Mouse (Mus musculus) kidney, adult 11 months (tissue): ENCODE data around the gene Ddx39b.
A peak's percentile ranks its signal among the peaks of the same experiment; 100 is the strongest.
"Not testable (repeated sequence)": the region's sequence is repeated elsewhere in the genome, so short reads cannot be mapped to it uniquely, and the experiment has no call there.

Experiments used
- DNase-seq: peaks from one replicate; pipeline ENCODE4 v3.0.0; 2022

Gene Ddx39b

DNA sequence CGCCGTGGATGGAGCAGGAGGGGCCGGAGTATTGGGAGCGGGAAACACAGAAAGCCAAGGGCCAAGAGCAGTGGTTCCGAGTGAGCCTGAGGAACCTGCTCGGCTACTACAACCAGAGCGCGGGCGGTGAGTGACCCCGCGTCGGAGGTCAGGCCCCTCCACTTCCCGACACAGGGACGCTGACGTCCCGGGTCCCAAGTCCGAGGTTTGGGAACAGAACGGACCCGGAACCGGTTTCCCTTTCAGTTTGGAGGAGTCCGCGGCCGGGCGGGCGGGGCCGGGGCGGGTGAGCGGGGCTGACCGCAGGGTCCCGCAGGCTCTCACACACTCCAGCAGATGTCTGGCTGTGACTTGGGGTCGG is 22.0 kb downstream of the Ddx39b start:
- DNase-seq = no peak

DNA sequence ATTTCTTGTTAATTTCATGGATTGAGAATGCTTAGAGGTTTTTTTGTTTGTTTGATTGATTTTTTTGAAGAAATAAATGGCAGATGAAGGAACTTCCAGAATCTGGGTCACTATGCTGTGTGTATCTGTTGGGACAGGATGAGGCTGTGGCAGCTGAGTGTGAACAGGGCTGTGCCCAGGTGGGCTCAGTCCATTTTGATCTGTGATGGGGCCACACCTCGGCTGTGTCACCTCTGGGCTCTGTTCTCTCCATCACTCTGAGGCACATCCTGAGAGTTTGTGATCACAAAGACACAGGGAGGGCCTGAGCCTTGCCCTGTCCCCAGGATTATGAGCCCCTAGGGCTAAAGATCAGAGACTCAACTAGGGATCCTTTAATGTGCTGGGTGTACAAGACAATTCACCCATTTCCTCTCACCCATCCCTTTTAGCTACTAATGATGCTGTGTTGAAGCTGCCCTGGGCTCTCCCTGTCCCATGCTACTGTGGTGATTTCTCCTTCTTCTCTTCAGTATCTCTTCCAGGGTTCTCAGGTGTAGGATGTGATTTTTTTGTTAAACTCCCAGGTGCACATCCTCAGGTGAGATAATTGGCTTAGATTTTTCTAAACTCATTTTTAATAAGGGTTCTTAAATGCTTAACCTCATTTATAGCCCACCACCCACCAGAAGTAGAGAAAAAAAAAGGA is 26.0 kb downstream of the Ddx39b start:
- DNase-seq = no peak

DNA sequence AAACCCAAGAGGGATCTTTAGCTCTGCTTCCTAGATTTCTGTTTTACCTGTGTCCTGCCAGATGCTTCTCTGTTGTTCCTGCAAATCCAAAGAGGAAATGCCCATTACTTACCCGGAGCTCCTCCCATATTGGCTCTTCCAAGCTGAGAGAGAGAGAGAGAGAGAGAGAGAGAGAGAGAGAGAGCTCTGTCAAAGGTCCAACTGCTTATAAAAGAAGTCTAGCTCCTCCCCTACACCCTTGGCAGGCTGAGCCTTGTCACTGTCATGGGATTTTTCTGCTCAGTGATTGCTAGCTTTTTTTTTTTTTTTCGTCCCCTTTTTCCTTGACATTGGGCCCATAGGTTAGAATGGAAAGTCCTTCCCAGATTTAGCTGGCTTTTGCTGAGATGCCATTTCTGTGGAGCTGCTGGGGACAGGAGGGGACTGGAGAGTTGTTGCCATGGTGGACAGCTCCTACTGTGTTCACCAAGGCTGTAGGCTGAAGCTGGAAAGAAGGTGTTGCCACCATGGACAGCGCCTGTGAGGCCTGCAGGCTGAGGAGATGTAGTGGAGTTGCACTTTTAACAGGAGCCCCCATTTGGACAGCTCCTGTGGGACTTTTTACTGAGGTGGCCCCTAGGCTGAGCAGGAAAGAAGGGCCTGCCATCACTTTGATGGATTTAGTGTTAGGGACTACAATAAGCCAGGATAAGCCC is 28.3 kb downstream of the Ddx39b start:
- no peak for DNase-seq

DNA sequence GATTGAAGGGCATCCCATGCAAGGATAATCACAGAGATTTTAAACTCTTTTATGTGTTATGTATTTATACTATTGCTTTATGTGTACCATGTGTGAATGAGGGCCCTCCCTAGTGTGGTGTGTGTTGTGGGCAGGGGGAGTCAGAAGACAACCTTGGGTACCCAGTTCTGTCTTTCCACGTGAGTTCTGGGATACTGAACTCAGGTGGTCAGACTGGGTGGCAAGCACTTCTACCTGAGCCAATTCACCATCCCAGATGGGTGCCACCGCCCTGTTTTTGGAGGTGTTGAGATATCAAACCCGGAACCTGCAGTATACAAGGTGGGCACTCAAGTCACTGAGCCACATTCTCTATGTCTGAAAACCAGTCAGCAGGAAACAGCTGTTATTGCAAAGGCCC is 30.7 kb downstream of the Ddx39b start:
- DNase-seq = no peak

DNA sequence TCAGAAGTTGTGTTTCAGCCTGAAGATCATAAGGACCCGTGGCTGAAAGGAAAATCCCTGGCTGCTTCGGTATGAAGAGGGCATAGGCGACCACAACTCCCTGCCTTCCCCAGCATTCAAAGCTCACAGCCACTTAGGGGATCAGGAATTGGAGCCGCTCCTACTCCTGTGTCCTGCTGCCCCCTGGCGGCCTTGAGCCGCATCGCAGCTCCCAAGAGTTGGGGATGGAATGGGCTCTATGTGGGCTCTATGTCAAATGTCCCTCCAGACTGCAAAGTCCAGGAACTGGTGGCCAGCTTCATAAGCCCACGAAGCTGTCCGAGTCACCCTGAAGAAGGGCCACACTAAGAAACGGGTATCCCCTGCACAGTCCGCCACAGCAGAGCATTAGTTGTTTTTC is 33.2 kb downstream of the Ddx39b start:
- peak; percentile 78 for DNase-seq

DNA sequence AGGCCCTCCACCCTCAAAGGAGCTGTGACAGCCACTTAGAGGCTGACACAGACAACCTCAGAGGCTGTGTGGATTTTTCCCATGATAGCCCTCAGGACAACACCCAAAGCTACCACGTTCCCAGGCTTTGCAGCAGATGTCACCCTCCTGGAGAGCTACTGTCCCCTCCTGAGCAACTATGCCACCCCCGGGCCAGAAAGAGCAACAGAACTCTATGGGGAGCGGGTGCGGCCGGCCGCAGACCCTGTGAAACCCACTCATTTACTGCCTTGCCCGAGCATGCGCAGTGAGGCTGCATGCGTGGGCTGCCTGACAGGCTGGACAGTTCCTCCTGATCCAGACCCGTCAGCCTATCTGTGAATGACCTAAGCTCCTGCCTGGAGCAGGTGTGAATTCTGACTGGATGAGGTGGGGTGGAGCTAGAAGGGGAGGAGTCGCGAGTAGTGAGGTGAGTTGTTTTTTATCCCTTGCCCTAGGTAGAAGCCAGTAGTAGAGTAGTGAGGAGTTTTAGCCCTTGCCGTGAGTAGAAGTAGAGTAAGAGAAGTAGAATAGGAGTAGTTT is 34.8 kb downstream of the Ddx39b start:
- no peak for DNase-seq

DNA sequence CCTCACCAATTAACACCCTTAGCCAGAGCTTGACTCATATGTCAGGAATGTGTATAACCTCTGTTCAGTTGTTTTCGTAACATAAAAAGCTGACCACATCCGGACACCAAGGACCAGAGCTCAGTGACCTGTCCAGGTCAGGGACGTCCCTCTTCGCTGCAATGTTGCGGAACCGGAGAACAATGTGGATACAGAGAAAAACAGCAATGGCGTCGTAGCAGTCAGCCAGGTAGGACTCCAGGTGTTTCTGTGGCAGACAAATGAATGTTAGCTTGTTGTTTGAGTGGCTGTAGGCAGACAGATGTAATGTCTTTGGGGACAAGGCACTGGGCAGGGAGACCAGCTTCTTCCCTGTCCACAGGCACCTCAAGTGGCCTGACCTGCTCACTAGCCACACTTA is 36.5 kb downstream of the Ddx39b start:
- DNase-seq = no peak

DNA sequence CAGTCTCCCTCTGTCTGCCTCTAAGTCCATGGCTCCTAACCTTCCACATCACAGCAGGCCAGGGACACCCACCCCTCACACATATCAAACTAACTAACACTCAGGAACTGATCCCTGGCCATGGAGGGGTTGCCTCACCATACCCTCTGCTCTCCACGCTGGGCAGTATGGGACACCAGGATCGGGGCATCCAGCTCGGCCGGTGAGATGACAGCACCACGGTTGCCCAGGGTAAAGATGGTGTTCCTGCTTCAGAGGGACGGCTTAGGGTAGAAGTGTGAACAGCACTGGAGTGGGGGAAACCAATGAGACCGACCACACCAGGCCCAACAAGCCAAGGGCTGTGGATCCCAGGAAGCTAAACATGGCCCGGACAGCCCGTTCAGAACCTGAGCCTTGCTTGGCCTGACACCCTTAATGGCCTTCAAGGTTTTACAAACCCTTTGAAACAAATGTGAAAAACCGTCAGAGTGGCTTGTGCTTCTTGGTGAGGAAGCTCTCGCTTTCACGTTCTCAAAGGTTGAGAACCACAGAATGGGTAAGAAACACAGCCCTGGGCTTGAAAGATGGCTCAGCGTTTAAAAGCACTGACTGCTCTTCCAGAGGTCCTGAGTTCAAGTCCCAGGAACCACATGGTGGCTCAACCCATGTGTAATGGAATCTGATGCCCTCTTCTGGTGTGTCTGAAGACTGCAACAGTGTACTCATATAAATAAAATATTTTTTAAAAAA is 37.6 kb downstream of the Ddx39b start:
- DNase-seq = no peak

DNA sequence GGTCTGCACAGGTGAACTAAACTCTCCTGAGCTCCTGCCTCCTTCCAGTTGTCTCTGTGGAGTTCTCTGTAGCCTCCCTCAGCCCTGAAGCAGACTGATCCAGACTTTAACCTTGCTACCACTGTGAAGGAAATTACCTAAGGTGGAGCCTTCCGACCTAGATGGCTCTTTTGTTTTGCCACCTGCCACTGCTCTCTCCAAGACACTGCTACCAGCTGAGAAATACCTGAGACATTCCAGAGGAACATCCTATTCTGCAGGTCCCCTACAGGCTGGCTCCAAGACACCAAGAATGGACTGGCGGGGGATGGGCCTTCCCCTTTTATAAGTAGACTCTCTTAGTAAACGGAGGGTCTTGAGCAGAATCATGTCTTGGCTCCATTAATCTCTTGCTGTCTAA is 38.7 kb downstream of the Ddx39b start:
- no peak for DNase-seq

DNA sequence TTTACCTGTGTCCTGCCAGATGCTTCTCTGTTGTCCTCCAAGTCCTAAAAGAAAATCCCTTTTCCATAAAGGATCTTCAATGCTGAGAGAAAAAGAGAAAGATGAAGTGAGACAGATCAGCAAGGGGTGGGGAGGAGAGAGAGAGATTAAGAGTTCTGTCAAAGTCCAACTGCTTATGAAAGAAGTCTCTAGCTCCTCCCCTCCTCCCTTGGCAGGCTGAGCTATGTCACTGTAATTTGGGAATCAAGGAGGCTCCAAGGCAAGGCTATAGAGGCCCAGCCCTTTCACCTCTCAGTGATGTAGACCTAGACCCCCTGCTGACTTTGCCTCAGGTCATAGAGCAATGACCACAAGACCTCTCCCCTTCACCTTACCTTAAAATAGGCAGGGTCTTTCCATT is 43.9 kb downstream of the Ddx39b start:
- no peak for DNase-seq

DNA sequence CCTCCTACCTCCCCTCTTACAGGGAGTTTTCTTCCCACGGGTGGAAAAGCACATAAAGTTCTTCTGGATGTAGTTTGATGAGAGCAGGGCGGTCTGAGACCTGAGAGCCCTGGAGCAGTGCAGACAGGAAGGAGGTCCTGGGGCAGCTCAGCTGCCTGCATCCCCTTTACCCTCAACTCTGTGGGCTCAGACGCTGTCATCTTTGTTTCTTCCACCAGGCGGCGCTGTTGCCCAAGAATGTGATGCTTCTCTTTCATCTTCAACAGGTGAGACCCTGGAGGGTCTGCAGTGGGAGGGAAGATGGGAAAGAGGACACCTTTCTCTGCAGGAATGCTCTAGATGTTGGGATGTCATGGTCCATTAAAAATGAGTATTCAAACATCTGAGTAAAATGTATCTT is 54.2 kb downstream of the Ddx39b start:
- DNase-seq = not testable (repeated sequence)

DNA sequence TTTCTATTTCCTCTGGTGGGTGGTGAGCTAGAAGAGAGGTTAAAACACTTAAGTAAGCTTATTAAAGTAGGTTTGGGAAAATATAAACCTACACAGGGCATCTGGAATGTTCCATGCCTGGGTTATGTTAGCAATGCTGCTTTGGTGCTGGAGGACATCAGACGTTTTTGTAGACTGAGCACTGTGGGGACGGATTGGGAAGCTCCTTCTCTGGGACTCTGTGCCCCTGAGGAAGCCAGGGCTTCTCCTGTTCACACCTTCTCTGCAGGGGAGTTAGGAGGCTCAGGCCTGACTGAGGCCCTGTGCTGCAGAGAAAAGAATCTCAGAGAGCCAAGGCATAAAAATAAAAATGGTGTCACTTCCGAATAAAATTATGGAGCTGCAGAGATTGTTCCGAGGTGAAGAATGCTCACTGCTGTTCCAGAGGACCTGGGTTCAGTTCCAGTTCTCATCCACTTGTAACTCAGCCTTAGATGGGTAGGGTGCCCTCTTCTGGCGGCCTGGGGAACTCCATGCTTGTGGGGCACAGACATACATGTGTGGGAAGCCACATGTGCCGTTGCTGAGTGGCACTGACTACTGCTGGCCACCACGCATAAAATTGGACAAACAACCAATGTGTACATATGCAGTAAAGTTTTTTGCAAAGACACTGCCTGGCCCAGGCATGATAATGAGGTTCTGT is 58.9 kb downstream of the Ddx39b start:
- DNase-seq = not testable (repeated sequence)

DNA sequence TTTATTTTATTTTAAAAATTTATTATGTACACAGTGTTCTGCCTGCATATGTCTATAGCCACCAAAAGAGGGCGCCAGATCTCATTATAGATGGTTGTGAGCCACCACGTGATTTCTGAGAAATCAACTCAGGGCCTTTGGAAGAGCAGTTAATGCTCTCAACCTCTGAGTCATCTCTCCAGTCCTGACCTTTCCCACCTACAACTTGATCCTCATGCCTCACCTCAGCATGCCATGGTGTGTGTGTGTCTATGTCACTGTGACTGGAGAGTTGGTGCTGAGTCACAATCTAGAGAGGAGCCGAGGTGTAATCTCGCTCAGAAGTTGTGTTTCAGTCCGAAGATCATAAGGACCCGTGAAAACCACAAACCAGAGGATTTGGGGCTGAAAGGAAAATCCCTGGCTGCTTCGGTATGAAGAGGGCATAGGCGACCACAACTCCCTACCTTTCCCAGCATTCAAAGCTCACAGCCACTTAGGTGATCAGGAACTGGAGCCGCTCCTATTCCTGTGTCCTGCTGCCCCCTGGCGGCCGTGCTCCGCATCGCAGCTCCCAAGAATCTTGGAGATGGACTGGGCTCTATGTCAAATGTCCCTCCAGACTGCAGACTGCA is 60.2 kb downstream of the Ddx39b start:
- DNase-seq = peak; percentile 77

DNA sequence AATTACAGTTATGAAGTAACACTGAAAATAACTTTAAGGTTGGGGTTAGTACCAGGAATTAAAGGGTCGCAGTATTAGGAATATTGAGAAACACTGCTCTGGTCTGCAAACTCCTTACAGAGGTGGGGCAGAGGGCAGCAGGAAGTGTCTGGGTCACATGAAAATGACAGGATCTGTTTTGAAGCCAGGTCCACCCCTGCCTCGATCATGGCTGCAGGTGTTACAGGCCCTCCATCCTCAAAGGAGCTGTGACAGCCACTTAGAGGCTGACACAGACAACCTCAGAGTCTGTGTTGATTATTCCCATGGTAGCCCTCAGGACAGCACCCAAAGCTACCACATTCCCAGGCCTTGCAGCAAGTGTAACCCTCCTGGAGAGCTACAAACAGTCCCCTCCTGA is 61.7 kb downstream of the Ddx39b start:
- DNase-seq = no peak
